Mouse (Mus musculus) C2C12 (cell line): ENCODE measurements around the gene Apba1.

ENCODE experiments used
- CTCF ChIP-seq: IDR thresholded peaks from one replicate; pipeline ENCODE4 v1.5.1; 2011; ENCODE audit not compliant: control insufficient read depth, insufficient read depth, insufficient read length
- USF1 ChIP-seq: IDR thresholded peaks from one replicate; pipeline ENCODE4 v1.6.1; 2011; ENCODE audit warnings: low read depth, mild to moderate bottlenecking, control low read depth, moderate library complexity

- no peak for TF ChIP-seq CTCF
- TF ChIP-seq USF1 = no peak
Measured at GRCm38 (mm10) chr19:23924791-23925190, 166.1 kb downstream of the Apba1 start.
